9 mouse cellular contexts compared by ENCODE assay signal in the genomic region with DNA sequence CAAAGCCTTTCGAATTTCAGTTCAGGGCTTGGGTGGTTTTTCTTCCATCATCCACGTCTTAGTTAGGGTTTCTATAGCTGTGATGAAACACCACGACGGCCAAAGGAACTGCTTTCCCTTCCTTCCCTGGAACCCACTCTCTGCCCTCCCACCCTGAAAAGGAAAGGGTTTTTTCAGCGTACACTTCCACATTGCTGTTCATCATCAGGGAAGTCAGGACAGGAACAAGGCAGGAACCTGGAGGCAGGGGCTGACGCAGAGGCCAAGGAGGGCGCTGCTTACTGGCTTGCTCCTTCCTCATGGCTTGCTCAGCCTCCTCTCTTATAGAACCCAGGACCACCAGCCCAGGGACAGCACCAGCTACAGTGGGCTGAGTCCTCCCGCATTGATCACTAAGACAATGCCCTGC. TPM values are rescaled to one million over a fixed set of nuclear protein-coding genes. Genes with fewer than 3 reads are reported as not detected.
A peak's percentile ranks its signal among the peaks of the same experiment; 100 is the strongest.
DNase-seq lines count a peak whose midpoint lies in the region; ATAC-seq lines count a peak whose summit lies in the region.
"Had no signal": no experiment of that assay in that cellular context is flagged by ENCODE, and none has a peak within 500 bp of the region (broad histone marks: within the 10 kb centered on the region; RNA-seq: fewer than 3 reads in every experiment).

No protein-coding gene starts in this region.

- 62% methylated on average over 8 of the region's 8 CpGs for WGBS in limb, embryonic 11.5 days

- no peak overlapping the region for H3K4me3 ChIP-seq in limb, embryonic 11.5 days (ENCODE audit: low read depth, low read length)

- H3K4me2 ChIP-seq in limb, embryonic 11.5 days (ENCODE audit: low read depth, severe bottlenecking): peak overlapping the region; percentile 20

- H3K9me3 ChIP-seq in limb, embryonic 11.5 days (ENCODE audit: control insufficient read depth, low read length): no peaks in the 10 kb centered on the region

- H3K27me3 ChIP-seq in limb, embryonic 11.5 days (ENCODE audit: control insufficient read depth, insufficient read depth, low read length): no peaks in the 10 kb centered on the region

- ATAC-seq in granulocyte monocyte progenitor cell, adult 5-6 weeks (replicated peaks; ENCODE audit: poor library complexity, severe bottlenecking): peak; percentile 92
- ATAC-seq in limb, embryonic 11.5 days (ENCODE audit: insufficient number of reproducible peaks, low FRiP score, low TSS enrichment, low read depth): no peak

- peaks cover 2% of the 10 kb centered on the region; the same call in 1 of the 2 replicates for H3K4me1 ChIP-seq in limb, embryonic 11.5 days (ENCODE audit: control insufficient read depth, insufficient read depth, low read length)

- peak; percentile 24 for DNase-seq in thymus, postnatal 14 days
- no peak for DNase-seq in thymus, postnatal 0 days (ENCODE audit: low spot score)
- DNase-seq in limb, embryonic 11.5 days (ENCODE audit: low spot score): no peak
- DNase-seq in monocyte, adult 2 months (ENCODE audit: low read depth in 1 of 2, low spot score in 2 of 2): peak; percentile 45 to 52
- DNase-seq in embryo, embryonic 10 days (ENCODE audit: low spot score): no peak
- no peak for DNase-seq in left cerebral cortex, adult 18-20 months (ENCODE audit: low spot score in 2 of 2)
- DNase-seq in spleen, postnatal 10 days (ENCODE audit: low spot score in 2 of 2): no peak

- no peaks in the 10 kb centered on the region for H3K36me3 ChIP-seq in limb, embryonic 11.5 days (ENCODE audit: control insufficient read depth, insufficient read depth, low read length)

- H3K9ac ChIP-seq in limb, embryonic 11.5 days (ENCODE audit: low read length): peak overlapping the region; percentile 28

- H3K27ac ChIP-seq in limb, embryonic 11.5 days (replicated peaks; ENCODE audit: low read depth, low read length): peak overlapping the region; percentile 14; the same call in 1 of the 2 replicates

RNA-seq across cellular contexts. Expression of a gene that starts 14.8 kb away (rescaled TPM):
- 0.30 and 0.87 TPM in 2 replicates for polyA plus RNA-seq in thymus, postnatal 0 days (2015; fragmentation: Nextera tagmentation; extraction: Ambion mirVana)
- not detected in 2 replicates for total RNA-seq in granulocyte monocyte progenitor cell, adult 5-6 weeks (2014; fragmentation: Nextera tagmentation)
- total RNA-seq in granulocyte monocyte progenitor cell, adult 5-6 weeks (2017): not detected in 2 replicates
- polyA plus RNA-seq in limb, embryonic 11.5 days (2014; fragmentation: Nextera tagmentation; extraction: Ambion mirVana): 0.75 and 1.8 TPM in 2 replicates
- total RNA-seq in left cerebral cortex, adult 18-20 months (2021): 1 to 10 TPM in 1 of 2 experiments, under 1 TPM in 1; 0.89 to 1.3 TPM

RNA-seq across cellular contexts. Expression of a gene that starts 30.0 kb away (rescaled TPM):
- not detected in 2 replicates for polyA plus RNA-seq in thymus, postnatal 0 days (2015; fragmentation: Nextera tagmentation; extraction: Ambion mirVana)
- not detected in 2 replicates for total RNA-seq in granulocyte monocyte progenitor cell, adult 5-6 weeks (2014; fragmentation: Nextera tagmentation)
- not detected in 2 replicates for total RNA-seq in granulocyte monocyte progenitor cell, adult 5-6 weeks (2017)
- polyA plus RNA-seq in limb, embryonic 11.5 days (2014; fragmentation: Nextera tagmentation; extraction: Ambion mirVana): not detected in 2 replicates
- not detected for total RNA-seq in left cerebral cortex, adult 18-20 months (2021)
- polyA plus RNA-seq: brain, embryonic 14.5 days had no signal

RNA-seq across cellular contexts. Expression of a gene that starts 30.1 kb away (rescaled TPM):
- polyA plus RNA-seq in thymus, postnatal 0 days (2015; fragmentation: Nextera tagmentation; extraction: Ambion mirVana): 322 and 349 TPM in 2 replicates
- 124 and 168 TPM in 2 replicates for total RNA-seq in granulocyte monocyte progenitor cell, adult 5-6 weeks (2014; fragmentation: Nextera tagmentation)
- 185 and 260 TPM in 2 replicates for total RNA-seq in granulocyte monocyte progenitor cell, adult 5-6 weeks (2017)
- 107 and 118 TPM in 2 replicates for polyA plus RNA-seq in limb, embryonic 11.5 days (2014; fragmentation: Nextera tagmentation; extraction: Ambion mirVana)
- total RNA-seq in left cerebral cortex, adult 18-20 months (2021): 100 to 1,000 TPM; 140 to 142 TPM

RNA-seq across cellular contexts. Expression of a gene that starts 34.9 kb away (rescaled TPM):
- 0.10 and 0.20 TPM in 2 replicates for polyA plus RNA-seq in thymus, postnatal 0 days (2015; fragmentation: Nextera tagmentation; extraction: Ambion mirVana)
- not detected in 2 replicates for total RNA-seq in granulocyte monocyte progenitor cell, adult 5-6 weeks (2014; fragmentation: Nextera tagmentation)
- not detected in 2 replicates for total RNA-seq in granulocyte monocyte progenitor cell, adult 5-6 weeks (2017)
- 0.10 and 0.20 TPM in 2 replicates for polyA plus RNA-seq in limb, embryonic 11.5 days (2014; fragmentation: Nextera tagmentation; extraction: Ambion mirVana)
- total RNA-seq in left cerebral cortex, adult 18-20 months (2021): 1 to 10 TPM in 1 of 2 experiments, under 1 TPM in 1; 0.82 to 1.5 TPM

RNA-seq across cellular contexts. Expression of a gene that starts 56.1 kb away (rescaled TPM):
- polyA plus RNA-seq in thymus, postnatal 0 days (2015; fragmentation: Nextera tagmentation; extraction: Ambion mirVana): 2.2 and 2.8 TPM in 2 replicates
- not detected in 2 replicates for total RNA-seq in granulocyte monocyte progenitor cell, adult 5-6 weeks (2014; fragmentation: Nextera tagmentation)
- total RNA-seq in granulocyte monocyte progenitor cell, adult 5-6 weeks (2017): not detected in 2 replicates
- polyA plus RNA-seq in limb, embryonic 11.5 days (2014; fragmentation: Nextera tagmentation; extraction: Ambion mirVana): 0.07 TPM in 1 of 2 replicates, not detected in the other
- 1 to 10 TPM in 1 of 2 experiments, under 1 TPM in 1; 0.94 to 1.0 TPM for total RNA-seq in left cerebral cortex, adult 18-20 months (2021)

Comparison
In these comparisons a context has a peak if more than half of its experiments do, and no peak if none do; other contexts are left out.
1. DNase-seq: peak in thymus, postnatal 14 days (single experiment) and monocyte, adult 2 months (2 of 2); none in thymus, postnatal 0 days (single experiment), limb, embryonic 11.5 days (single experiment), embryo, embryonic 10 days (single experiment), left cerebral cortex, adult 18-20 months (0 of 2) and spleen, postnatal 10 days (0 of 2).